Mouse (Mus musculus) intestine, embryonic 14.5 days (tissue): Measurements from ENCODE around the gene Slc2a13. TPM values are rescaled to one million over a fixed set of nuclear protein-coding genes. Genes with fewer than 3 reads are reported as not detected.

Source experiments
- ATAC-seq: fragments of 200-750 bp; cut with Nextera tagmentation; replicated peaks from 2 replicates; pipeline ENCODE4 v1.8.0; 2017; ENCODE audit warnings: low read depth, moderate number of reproducible peaks, moderate TSS enrichment, moderate library complexity; ENCODE audit not compliant: low FRiP score, low TSS enrichment
- DNase-seq: peaks from one replicate; pipeline ENCODE4 v3.0.0-alpha.2; 2018; ENCODE audit warnings: low spot score
- H3K27ac ChIP-seq: fragments of 300-500 bp; sonication (generic); 2 replicates; pipeline ENCODE4 v1.5.1; 2014; ENCODE audit warnings: low read depth, mild to moderate bottlenecking, control low read depth
- H3K27me3 ChIP-seq: fragments of 300-500 bp; sonication (generic); replicated peaks from 2 replicates; pipeline ENCODE4 v1.6.1; 2014; ENCODE audit warnings: low read length, control low read depth; ENCODE audit not compliant: control insufficient read depth, insufficient read depth
- H3K36me3 ChIP-seq: fragments of 300-500 bp; sonication (generic); 2 replicates; pipeline ENCODE4 v1.6.1; 2014; ENCODE audit warnings: low read length, control low read depth; ENCODE audit not compliant: control insufficient read depth, insufficient read depth
- H3K4me1 ChIP-seq: fragments of 300-500 bp; sonication (generic); replicated peaks from 2 replicates; pipeline ENCODE4 v1.6.1; 2014; ENCODE audit warnings: low read length, control low read depth, mixed read lengths; ENCODE audit not compliant: control insufficient read depth, insufficient read depth
- H3K4me2 ChIP-seq: fragments of 300-500 bp; sonication (generic); 2 replicates; pipeline ENCODE4 v1.6.1; 2014; ENCODE audit warnings: low read length
- H3K4me3 ChIP-seq: fragments of 300-500 bp; sonication (generic); 2 replicates; pipeline ENCODE4 v1.5.1; 2014; ENCODE audit warnings: low read depth, low read length, control low read depth, mixed read lengths
- H3K9ac ChIP-seq: fragments of 300-500 bp; sonication (generic); 2 replicates; pipeline ENCODE4 v1.6.1; 2014; ENCODE audit warnings: mild to moderate bottlenecking, low read length
- H3K9me3 ChIP-seq: fragments of 300-500 bp; sonication (generic); 2 replicates; pipeline ENCODE4 v1.6.1; 2016; ENCODE audit warnings: low read length, control low read depth; ENCODE audit not compliant: control insufficient read depth
- WGBS: fragments of 180-500 bp; shearing (Covaris S2); extraction: QIAGEN DNeasy Blood & Tissue Kit; methylation state at CpG from one replicate; pipeline ENCODE4 v1.1.7; 2014; 5-methylcytosine and 5-hydroxymethylcytosine counted together
- polyA plus RNA-seq: library from polyadenylated mRNA; unstranded; fragments of >200 nt; fragmentation: Nextera tagmentation; extraction: Ambion mirVana; gene quantifications from 2 replicates; pipeline ENCODE4 v1.2.1, GENCODE M21; 2014

Gene Slc2a13
- polyA plus RNA-seq, 1 experiment from 2014 or later = 1.8 TPM

GRCm38 (mm10) chr15:91351006-91351405 is 222.1 kb downstream of the Slc2a13 start:
- WGBS = 81% methylated on average over 7 of the region's 7 CpGs
- H3K9me3 ChIP-seq = no peaks in the 10 kb centered on the region
- no peaks in the 10 kb centered on the region for H3K4me1 ChIP-seq
- H3K27ac ChIP-seq = no peak overlapping the region
- H3K4me3 ChIP-seq = no peak overlapping the region
- DNase-seq (no peak), ATAC-seq (no peak)
- no peak overlapping the region for H3K4me2 ChIP-seq
- no peaks in the 10 kb centered on the region for H3K27me3 ChIP-seq
- H3K9ac ChIP-seq = no peak overlapping the region
- H3K36me3 ChIP-seq = no peaks in the 10 kb centered on the region

GRCm38 (mm10) chr15:91338350-91338749 is 234.7 kb downstream of the Slc2a13 start:
- Histone ChIP-seq H3K27ac (no peak overlapping the region), H3K36me3 (no peaks in the 10 kb centered on the region), H3K4me1 (no peaks in the 10 kb centered on the region), H3K27me3 (no peaks in the 10 kb centered on the region), H3K4me2 (no peak overlapping the region), H3K9me3 (no peaks in the 10 kb centered on the region), H3K9ac (no peak overlapping the region), H3K4me3 (no peak overlapping the region)
- DNase-seq = no peak
- WGBS = 75% methylated on average over 1 of the region's 1 CpGs
- no peak for ATAC-seq

- Histone ChIP-seq H3K4me1 (no peaks in the 10 kb centered on the region), H3K9ac (no peak overlapping the region), H3K9me3 (no peaks in the 10 kb centered on the region), H3K27me3 (no peaks in the 10 kb centered on the region), H3K27ac (no peak overlapping the region), H3K36me3 (no peaks in the 10 kb centered on the region), H3K4me3 (no peak overlapping the region), H3K4me2 (no peak overlapping the region)
- ATAC-seq (no peak), DNase-seq (no peak)
- 84% methylated on average over 6 of the region's 6 CpGs for WGBS
Measured at GRCm38 (mm10) chr15:91334416-91334900, 238.6 kb downstream of the Slc2a13 start.

DNA sequence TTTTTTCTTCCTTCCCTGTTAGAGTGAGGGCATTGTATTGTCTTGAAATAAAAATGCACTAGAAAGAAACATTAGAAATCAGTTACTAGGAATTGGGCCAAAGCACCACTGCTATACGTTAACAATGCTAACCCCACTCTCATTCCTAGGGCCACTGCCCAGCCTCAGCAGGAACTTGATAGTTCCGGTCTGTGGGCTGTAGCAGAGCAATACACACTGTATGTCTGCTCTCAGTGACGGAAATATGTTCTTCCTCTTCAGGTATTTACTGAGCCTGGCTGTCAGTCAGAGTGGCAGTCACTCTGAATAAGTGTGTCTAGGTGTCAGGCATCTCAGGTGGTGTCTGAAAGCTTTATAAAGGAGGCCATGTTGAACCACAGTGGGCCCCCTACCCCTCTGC is 245.3 kb downstream of the Slc2a13 start:
- ATAC-seq = no peak
- 63% methylated on average over 3 of the region's 3 CpGs for WGBS
- Histone ChIP-seq H3K9me3 (no peaks in the 10 kb centered on the region), H3K4me1 (no peaks in the 10 kb centered on the region), H3K27me3 (no peaks in the 10 kb centered on the region), H3K36me3 (no peaks in the 10 kb centered on the region), H3K4me3 (no peak overlapping the region), H3K27ac (no peak overlapping the region), H3K9ac (no peak overlapping the region), H3K4me2 (no peak overlapping the region)
- DNase-seq = no peak

DNA sequence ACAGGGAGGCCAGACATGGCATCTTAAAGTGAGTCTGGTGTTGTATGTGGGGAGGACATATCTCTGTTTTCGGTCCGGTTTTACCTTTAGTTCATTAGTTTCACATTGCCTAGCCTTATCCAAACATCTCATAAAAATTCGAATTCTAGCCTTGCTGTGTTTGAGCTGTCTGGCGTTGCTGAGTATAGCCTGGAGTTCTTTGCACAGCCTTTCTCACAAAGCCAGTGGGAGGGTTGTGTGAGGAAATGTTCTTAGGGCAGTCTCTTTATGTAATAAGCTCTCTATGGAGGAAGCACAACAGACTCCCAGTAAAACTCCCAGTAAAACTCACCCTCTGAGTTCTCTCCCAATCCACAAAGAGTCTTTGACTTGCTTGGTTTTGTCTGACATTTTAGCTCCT is 246.0 kb downstream of the Slc2a13 start:
- no peaks in the 10 kb centered on the region for H3K9me3 ChIP-seq
- H3K4me3 ChIP-seq = no peak overlapping the region
- no peak overlapping the region for H3K9ac ChIP-seq
- no peaks in the 10 kb centered on the region for H3K27me3 ChIP-seq
- no peaks in the 10 kb centered on the region for H3K4me1 ChIP-seq
- no peaks in the 10 kb centered on the region for H3K36me3 ChIP-seq
- ATAC-seq (no peak), DNase-seq (no peak)
- WGBS = 78% methylated on average over 4 of the region's 4 CpGs
- H3K27ac ChIP-seq = no peak overlapping the region
- H3K4me2 ChIP-seq = no peak overlapping the region

GRCm38 (mm10) chr15:91319376-91319775 is 253.7 kb downstream of the Slc2a13 start:
- DNase-seq (no peak), ATAC-seq (no peak)
- Histone ChIP-seq H3K36me3 (no peaks in the 10 kb centered on the region), H3K4me3 (no peak overlapping the region), H3K4me2 (no peak overlapping the region), H3K27ac (no peak overlapping the region), H3K9me3 (no peaks in the 10 kb centered on the region), H3K4me1 (peaks cover 5% of the 10 kb centered on the region; the same call in 1 of the 2 replicates), H3K9ac (no peak overlapping the region), H3K27me3 (no peaks in the 10 kb centered on the region)
- 59% methylated on average over 3 of the region's 3 CpGs for WGBS

DNA sequence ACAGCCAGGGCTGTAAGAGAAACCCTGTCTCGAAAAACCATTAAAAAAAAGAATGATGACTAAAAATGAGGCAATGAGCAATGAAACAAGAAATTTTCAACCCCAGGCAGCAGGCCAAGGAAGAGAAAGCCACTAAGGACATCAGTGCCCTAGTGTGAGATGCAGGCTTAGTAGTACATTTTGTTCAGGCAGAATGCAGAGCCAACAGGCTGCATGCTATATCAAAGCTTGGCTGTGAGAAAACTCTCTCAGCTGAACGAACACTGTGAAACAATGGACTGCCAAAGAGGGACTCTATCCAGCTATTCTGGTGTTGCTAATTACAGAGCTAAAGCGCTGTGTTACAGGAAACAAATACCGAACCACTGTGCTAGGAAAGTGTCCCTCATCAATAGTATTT is 256.1 kb downstream of the Slc2a13 start:
- DNase-seq (no peak), ATAC-seq (no peak)
- H3K4me2 ChIP-seq = no peak overlapping the region
- peaks cover 5% of the 10 kb centered on the region; the same call in 1 of the 2 replicates for H3K4me1 ChIP-seq
- H3K27ac ChIP-seq = no peak overlapping the region
- no peak overlapping the region for H3K4me3 ChIP-seq
- no peaks in the 10 kb centered on the region for H3K9me3 ChIP-seq
- H3K36me3 ChIP-seq = no peaks in the 10 kb centered on the region
- no peak overlapping the region for H3K9ac ChIP-seq
- H3K27me3 ChIP-seq = no peaks in the 10 kb centered on the region
- 82% methylated on average over 4 of the region's 4 CpGs for WGBS

GRCm38 (mm10) chr15:91314402-91315318 is 258.4 kb downstream of the Slc2a13 start:
- H3K4me1 ChIP-seq = peaks cover 5% of the 10 kb centered on the region; the same call in 1 of the 2 replicates
- no peak overlapping the region for H3K9ac ChIP-seq
- H3K4me2 ChIP-seq = peak overlapping the region; percentile 25
- DNase-seq (peak; percentile 56), ATAC-seq (no peak)
- H3K27me3 ChIP-seq = no peaks in the 10 kb centered on the region
- 63% methylated on average over 19 of the region's 19 CpGs for WGBS
- H3K9me3 ChIP-seq = 0 out of 2 replicates have a peak, but pooled peaks cover 4% of the 10 kb centered on the region
- H3K4me3 ChIP-seq = no peak overlapping the region
- H3K36me3 ChIP-seq = no peaks in the 10 kb centered on the region
- no peak overlapping the region for H3K27ac ChIP-seq
